Mouse (Mus musculus) stomach, embryonic 16.5 days (tissue): ENCODE data around the gene Fam131b. TPM values are rescaled to one million over a fixed set of nuclear protein-coding genes. Genes with fewer than 3 reads are reported as not detected.

Source experiments
- ATAC-seq: fragments of 200-750 bp; cut with Nextera tagmentation; 2 replicates; pipeline ENCODE4 v1.8.0; 2017; ENCODE audit warnings: moderate number of reproducible peaks, moderate TSS enrichment; ENCODE audit not compliant: insufficient read depth, low FRiP score
- H3K27ac ChIP-seq: fragments of 300-500 bp; sonication (generic); 2 replicates; pipeline ENCODE4 v1.5.1; 2014; ENCODE audit warnings: low read length
- H3K27me3 ChIP-seq: fragments of 300-500 bp; sonication (generic); 2 replicates; pipeline ENCODE4 v1.6.1; 2014; ENCODE audit warnings: low read length, control low read depth, mixed read lengths; ENCODE audit not compliant: control insufficient read depth, insufficient read depth
- H3K36me3 ChIP-seq: fragments of 300-500 bp; sonication (generic); 2 replicates; pipeline ENCODE4 v1.6.1; 2014; ENCODE audit warnings: low read length; ENCODE audit not compliant: control insufficient read depth, insufficient read depth
- H3K4me1 ChIP-seq: fragments of 300-500 bp; sonication (generic); 2 replicates; pipeline ENCODE4 v1.6.1; 2014; ENCODE audit warnings: low read length, control low read depth, mixed read lengths; ENCODE audit not compliant: control insufficient read depth, insufficient read depth
- H3K4me2 ChIP-seq: fragments of 300-500 bp; sonication (generic); 2 replicates; pipeline ENCODE4 v1.6.1; 2014; ENCODE audit warnings: low read depth, low read length, mixed read lengths
- H3K4me3 ChIP-seq: fragments of 300-500 bp; sonication (generic); replicated peaks from 2 replicates; pipeline ENCODE4 v1.5.1; 2014; ENCODE audit warnings: mild to moderate bottlenecking, low read length
- H3K9ac ChIP-seq: fragments of 300-500 bp; sonication (generic); 2 replicates; pipeline ENCODE4 v1.6.1; 2014; ENCODE audit warnings: low read length
- H3K9me3 ChIP-seq: fragments of 300-500 bp; sonication (generic); replicated peaks from 2 replicates; pipeline ENCODE4 v1.6.1; 2016; ENCODE audit warnings: low read length, control low read depth; ENCODE audit not compliant: control insufficient read depth
- WGBS: fragments of 180-500 bp; shearing (Covaris S2); extraction: QIAGEN DNeasy Blood & Tissue Kit; methylation state at CpG from one replicate; pipeline ENCODE4 v1.1.7; 2014; 5-methylcytosine and 5-hydroxymethylcytosine counted together
- polyA plus RNA-seq: library from polyadenylated mRNA; unstranded; fragments of >200 nt; fragmentation: Nextera tagmentation; extraction: Ambion mirVana; gene quantifications from 2 replicates; pipeline ENCODE4 v1.2.1, GENCODE M21; 2015

Fam131b gene
- polyA plus RNA-seq, 1 experiment from 2014 or later = 0.32 TPM

DNA sequence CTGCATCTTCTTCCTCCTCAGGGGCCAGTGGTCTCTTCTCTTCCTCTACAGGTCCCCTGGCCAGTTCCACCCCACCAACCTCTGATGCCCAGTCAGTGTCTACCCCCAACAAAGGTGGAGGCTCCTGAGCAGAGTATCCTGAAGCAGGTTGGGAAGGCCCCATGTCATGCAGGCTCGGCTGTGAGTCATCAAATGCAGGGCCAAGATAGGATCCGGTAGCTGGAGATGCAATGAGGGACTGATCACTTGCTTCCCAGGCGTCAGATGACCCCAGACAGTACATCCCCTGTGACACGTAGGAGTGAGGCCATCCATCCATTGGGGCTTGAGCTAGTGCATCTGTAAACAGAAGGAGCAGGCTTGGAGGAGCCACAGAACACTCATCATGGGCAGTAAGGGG, 6.2 kb downstream of the Fam131b start:
- no peak overlapping the region for H3K4me2 ChIP-seq
- peaks cover 13% of the 10 kb centered on the region for H3K27me3 ChIP-seq
- no peak overlapping the region for H3K4me3 ChIP-seq
- no peak for ATAC-seq
- no peaks in the 10 kb centered on the region for H3K4me1 ChIP-seq
- no peaks in the 10 kb centered on the region for H3K9me3 ChIP-seq
- no peak overlapping the region for H3K27ac ChIP-seq
- no peak overlapping the region for H3K9ac ChIP-seq
- 75% methylated on average over 4 of the region's 4 CpGs for WGBS
- no peaks in the 10 kb centered on the region for H3K36me3 ChIP-seq

DNA sequence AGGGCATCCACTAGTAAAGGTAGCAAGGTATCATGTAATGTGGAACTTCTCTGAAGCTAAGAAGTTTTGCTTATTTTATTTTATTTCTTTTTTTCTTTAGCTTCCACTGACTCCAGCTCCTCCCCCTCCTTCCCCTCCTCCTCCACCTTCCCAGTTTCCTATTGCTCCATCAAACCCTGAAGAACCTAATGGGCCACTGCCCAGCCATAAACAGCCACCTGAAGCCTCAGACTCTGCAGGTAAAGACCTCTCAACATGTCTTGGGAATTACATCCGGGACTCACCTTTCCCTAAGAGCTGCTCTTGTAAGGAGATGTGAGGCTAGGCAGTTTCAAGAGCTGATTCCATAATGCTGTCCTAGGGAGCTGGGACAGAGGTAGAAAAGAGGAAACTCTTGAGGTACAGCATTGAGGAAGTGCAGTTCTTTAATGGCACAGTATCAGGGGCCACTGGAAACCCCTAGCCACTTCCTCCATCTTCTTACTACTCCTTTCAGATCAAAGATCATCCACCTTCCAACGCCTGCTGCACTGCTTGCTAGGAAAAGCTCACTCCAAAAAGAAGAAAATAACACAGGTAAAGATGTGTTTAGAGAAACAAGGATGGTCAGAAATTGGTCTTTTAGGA, 13.9 kb downstream of the Fam131b start:
- no peak overlapping the region for H3K4me3 ChIP-seq
- no peak overlapping the region for H3K4me2 ChIP-seq
- no peak for ATAC-seq
- no peak overlapping the region for H3K27ac ChIP-seq
- no peaks in the 10 kb centered on the region for H3K9me3 ChIP-seq
- H3K36me3 ChIP-seq = no peaks in the 10 kb centered on the region
- H3K4me1 ChIP-seq = no peaks in the 10 kb centered on the region
- 79% methylated on average over 2 of the region's 2 CpGs for WGBS
- no peak overlapping the region for H3K9ac ChIP-seq
- no peaks in the 10 kb centered on the region for H3K27me3 ChIP-seq

DNA sequence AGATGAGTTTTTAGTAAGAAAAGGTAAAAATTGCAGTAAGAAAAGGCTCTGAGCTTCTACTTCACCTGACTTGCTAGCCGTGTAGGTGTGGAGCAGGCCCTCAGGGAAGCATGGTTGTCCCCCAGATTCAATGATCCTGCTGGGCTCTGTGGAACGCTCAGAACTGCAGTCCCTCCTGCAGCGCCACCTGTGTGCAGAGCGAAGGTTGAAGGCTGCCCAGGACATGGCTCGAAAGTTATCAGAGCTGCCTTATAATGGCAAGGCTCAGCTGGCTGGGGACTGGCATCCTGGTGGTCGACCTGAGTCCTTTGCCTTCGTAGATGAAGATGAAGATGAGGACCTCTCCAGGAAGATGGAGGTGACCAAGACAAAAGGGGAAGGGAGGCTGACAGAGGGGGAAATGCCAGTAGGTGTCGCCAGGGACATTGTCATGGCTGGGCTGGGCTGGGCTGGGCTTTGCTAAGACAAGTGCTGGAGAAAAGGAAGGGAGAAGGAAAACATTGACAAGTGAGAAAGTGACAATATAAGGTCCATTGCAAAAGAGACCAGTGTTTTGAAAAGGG, 14.5 kb downstream of the Fam131b start:
- 41% methylated on average over 8 of the region's 8 CpGs for WGBS
- H3K9ac ChIP-seq = no peak overlapping the region
- no peaks in the 10 kb centered on the region for H3K27me3 ChIP-seq
- H3K27ac ChIP-seq = no peak overlapping the region
- H3K4me3 ChIP-seq = no peak overlapping the region
- H3K36me3 ChIP-seq = no peaks in the 10 kb centered on the region
- no peaks in the 10 kb centered on the region for H3K9me3 ChIP-seq
- H3K4me2 ChIP-seq = no peak overlapping the region
- H3K4me1 ChIP-seq = no peaks in the 10 kb centered on the region
- ATAC-seq = no peak

DNA sequence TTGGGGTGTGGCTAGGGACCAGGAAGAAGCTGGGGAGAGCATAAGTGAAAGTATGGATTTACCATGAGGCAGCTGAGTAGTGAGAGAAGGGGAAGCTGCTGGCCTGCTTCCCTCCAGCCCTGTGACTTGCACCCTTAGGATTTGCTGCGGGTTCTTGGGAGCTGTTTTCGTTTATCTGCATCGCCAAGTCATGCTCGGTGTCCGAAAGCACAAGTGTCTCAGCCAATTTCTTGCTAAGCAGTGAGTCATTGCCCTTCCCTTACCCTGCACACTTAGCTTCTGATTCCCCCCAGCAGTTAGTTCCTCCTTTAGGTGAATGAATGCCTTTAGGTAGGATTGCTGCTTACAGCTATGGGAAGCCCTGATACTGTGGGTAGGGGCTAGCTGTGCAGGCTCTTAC, 25.1 kb downstream of the Fam131b start:
- Histone ChIP-seq H3K9ac (no peak overlapping the region), H3K27ac (no peak overlapping the region), H3K4me1 (no peaks in the 10 kb centered on the region), H3K4me2 (no peak overlapping the region), H3K36me3 (no peaks in the 10 kb centered on the region), H3K27me3 (no peaks in the 10 kb centered on the region), H3K4me3 (no peak overlapping the region), H3K9me3 (no peaks in the 10 kb centered on the region)
- 80% methylated on average over 5 of the region's 5 CpGs for WGBS
- ATAC-seq = no peak

DNA sequence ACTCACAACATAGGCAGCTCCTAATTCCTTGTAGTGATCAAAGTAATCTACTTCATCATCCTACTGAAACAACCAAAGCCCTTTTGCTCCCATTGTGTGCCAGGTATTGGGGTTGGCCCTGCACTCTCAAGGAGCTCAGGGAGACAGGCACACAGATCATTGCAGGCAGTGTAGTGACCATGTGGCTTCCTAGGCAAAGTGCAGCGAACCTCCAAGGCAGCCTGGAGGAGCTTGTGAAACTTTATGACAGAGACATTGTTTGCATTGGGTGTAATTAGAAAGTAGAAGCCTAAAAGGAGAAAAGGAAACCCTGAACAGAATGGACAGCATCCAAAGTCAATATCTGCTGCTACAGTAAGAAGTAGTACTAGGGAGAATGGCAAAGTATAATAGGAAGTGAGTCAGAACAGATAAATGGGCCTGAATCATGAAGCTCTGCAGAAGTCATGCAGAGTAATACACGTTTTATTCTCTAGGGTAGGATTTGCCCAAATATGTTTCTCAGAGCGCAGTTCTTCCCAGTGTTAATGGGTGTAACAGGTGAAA, 28.8 kb downstream of the Fam131b start:
- Histone ChIP-seq H3K4me2 (no peak overlapping the region), H3K4me3 (no peak overlapping the region), H3K9ac (no peak overlapping the region), H3K36me3 (no peaks in the 10 kb centered on the region), H3K27me3 (no peaks in the 10 kb centered on the region), H3K9me3 (no peaks in the 10 kb centered on the region), H3K27ac (no peak overlapping the region), H3K4me1 (no peaks in the 10 kb centered on the region)
- ATAC-seq = no peak
- 57% methylated on average over 3 of the region's 3 CpGs for WGBS

DNA sequence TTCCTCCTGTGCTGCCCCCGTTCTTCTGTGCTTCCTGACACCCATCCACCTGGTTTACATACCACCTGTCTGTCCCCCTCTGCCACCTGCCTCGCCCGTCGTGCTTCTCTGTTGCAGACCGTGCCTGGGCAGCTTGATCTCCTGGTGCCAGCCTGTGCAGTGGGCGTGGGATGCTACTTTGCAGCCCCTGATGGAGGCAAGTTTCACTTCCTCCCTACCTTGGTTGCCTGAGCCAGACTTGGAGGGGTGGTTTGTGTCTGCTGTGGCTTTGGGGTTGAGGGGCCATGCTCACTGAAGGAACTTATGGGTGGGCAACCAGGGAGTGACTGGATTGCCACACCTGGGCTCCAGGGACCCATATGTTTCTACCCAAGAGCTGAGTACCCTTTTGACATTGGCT, 31.1 kb downstream of the Fam131b start:
- 79% methylated on average over 6 of the region's 6 CpGs for WGBS
- Histone ChIP-seq H3K4me1 (no peaks in the 10 kb centered on the region), H3K36me3 (no peaks in the 10 kb centered on the region), H3K4me2 (no peak overlapping the region), H3K27me3 (no peaks in the 10 kb centered on the region), H3K9ac (no peak overlapping the region), H3K9me3 (no peaks in the 10 kb centered on the region), H3K27ac (no peak overlapping the region), H3K4me3 (no peak overlapping the region)
- ATAC-seq = no peak

DNA sequence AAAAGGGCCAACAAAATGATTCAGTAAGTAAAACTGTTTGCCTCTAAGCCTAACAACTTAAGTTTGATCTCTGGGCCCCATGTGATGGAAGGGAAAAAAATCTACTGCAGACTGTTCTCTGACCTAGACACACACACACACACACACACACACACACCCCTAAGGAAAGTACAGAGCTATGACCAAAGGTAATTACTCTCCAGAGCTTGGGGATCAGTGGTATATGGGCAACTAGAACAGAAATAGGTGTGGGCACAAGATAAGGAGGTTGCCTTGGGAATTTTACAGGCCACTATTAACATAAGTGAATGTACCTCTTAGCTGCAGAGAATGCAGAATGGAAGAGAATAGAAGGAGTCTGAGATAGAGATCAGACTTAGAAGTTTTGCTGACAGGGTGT, 36.9 kb downstream of the Fam131b start:
- no peak overlapping the region for H3K4me2 ChIP-seq
- H3K27me3 ChIP-seq = no peaks in the 10 kb centered on the region
- no peak overlapping the region for H3K9ac ChIP-seq
- H3K36me3 ChIP-seq = peaks cover 2% of the 10 kb centered on the region; the same call in 1 of the 2 replicates
- ATAC-seq = no peak
- H3K4me1 ChIP-seq = no peaks in the 10 kb centered on the region
- H3K4me3 ChIP-seq = no peak overlapping the region
- H3K9me3 ChIP-seq = no peaks in the 10 kb centered on the region
- no peak overlapping the region for H3K27ac ChIP-seq

DNA sequence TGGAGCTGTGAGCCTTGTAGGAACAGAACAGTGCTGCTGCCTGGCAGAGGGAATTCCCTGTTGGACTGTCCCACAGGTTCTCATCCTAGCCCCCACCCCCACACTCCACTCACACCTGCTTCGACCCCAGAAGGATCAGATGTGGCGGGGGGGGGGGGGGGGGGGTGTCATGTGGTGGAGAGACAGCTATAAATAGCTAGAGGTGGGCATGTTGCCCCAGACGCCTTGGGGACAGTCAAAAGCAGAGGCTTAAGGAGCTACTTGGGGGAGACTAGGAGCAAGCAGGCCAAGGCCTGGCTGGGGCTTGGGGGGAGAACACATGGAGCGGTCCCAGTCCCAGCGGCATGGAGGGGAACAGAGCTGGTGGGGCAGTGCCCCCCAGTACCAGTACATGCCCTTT, 38.0 kb downstream of the Fam131b start, which contains the start of gene Clcn1:
TSS of gene Clcn1 (plus strand) at position 238 of the 400 bp plus-strand sequence.
- Histone ChIP-seq H3K4me3 (no peak within 1 kb of the TSS), H3K27ac (no peak within 1 kb of the TSS), H3K4me1 (no peaks in the 10 kb centered on the region), H3K36me3 (peaks cover 10% of the 10 kb centered on the region; the same call in 1 of the 2 replicates), H3K9me3 (no peaks in the 10 kb centered on the region), H3K27me3 (no peaks in the 10 kb centered on the region), H3K9ac (no peak within 1 kb of the TSS), H3K4me2 (no peak within 1 kb of the TSS)
- ATAC-seq = no peak
- 71% methylated on average over 4 of the region's 5 CpGs for WGBS

DNA sequence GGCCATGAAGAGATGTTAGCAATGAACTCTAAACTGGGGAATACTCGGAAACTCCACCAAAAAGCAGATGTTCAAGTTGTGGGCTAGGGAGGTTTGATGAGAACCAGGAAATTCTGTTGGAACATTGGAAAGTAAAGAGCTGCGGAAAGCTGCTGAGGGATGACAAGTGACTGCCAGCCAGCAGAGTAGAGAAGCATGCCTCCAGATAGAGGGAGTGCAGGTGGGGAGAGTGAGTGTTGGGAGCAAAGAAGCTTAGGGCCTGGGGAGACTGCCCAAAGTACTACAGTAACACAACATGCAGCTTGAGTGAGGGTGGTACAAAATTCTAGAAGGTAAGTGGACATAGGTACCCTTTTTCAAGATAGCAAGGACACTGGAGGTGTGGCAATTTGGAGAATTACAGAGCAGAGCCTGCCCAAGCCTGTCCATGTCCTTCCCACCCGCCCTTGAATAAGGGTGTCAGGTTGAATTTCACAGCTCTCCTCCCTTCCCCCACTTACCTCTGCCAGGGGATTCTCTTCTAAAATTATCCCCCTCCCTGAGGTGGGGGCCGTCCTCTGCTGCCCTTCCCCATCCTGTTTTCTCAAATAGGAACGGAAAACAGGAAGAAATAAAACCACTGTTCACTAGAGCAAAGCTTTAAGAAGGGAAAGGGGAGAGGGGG, 41.4 kb downstream of the Fam131b start:
- H3K9ac ChIP-seq = no peak overlapping the region
- ATAC-seq = no peak
- H3K27me3 ChIP-seq = no peaks in the 10 kb centered on the region
- no peak overlapping the region for H3K4me2 ChIP-seq
- 70% methylated on average over 5 of the region's 5 CpGs for WGBS
- no peaks in the 10 kb centered on the region for H3K9me3 ChIP-seq
- H3K27ac ChIP-seq = no peak overlapping the region
- no peak overlapping the region for H3K4me3 ChIP-seq
- no peaks in the 10 kb centered on the region for H3K4me1 ChIP-seq
- H3K36me3 ChIP-seq = peaks cover 30% of the 10 kb centered on the region
